Mouse (Mus musculus) liver, postnatal 0 days (tissue): ENCODE measurements around the gene Htatip2.

Source experiments
- CTCF ChIP-seq: sonication (generic); IDR thresholded peaks from 2 replicates; pipeline ENCODE4 v1.5.1; 2016; ENCODE audit warnings: antibody characterized with exemption, low read depth
- EP300 ChIP-seq: IDR thresholded peaks from 2 replicates; pipeline ENCODE4 v1.6.1; 2016; ENCODE audit warnings: antibody characterized with exemption, low read depth, mild to moderate bottlenecking

DNA sequence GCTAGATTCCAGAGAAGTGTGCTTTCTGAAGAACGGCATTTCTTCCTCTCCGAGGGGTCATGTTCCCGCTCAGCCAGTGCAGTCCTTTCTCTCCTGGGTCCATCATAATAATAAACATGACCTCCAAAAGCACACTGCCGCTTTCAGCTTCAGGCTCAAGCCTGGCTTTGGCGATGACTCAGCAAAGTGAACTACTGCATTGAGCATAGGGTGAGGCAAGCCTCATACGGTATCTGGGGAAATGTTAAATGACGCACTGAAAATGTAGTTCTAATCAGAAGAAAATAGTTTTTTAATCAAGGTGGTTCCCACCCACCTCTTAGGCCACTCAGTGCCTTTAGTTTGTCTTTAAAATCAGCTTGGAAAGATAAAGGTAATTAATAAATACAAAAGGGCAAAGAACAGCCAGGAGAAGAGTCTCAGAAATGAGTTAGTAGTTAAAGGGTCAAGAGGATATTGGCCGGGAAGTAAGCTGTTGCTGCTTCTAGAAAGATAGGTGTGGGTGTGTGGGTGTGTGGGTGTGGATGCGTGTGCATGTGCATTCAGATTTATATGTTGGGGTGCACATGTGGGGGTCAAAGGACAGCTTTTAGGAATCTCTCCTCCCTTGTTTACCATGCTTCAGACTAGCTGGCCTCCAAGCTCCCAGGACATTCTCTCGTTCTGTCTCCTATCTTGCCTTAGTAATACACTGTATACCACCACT, 5.2 kb downstream of the Htatip2 start:
- TF ChIP-seq CTCF (no peak), EP300 (peak; percentile 35; the same call in 1 of the 2 replicates)
